Mouse (Mus musculus) liver, embryonic 13.5 days (tissue): ENCODE measurements around the gene Rdx. TPM values are rescaled to one million over a fixed set of nuclear protein-coding genes. Genes with fewer than 3 reads are reported as not detected.

Experiments
- ATAC-seq: fragments of 200-750 bp; cut with Nextera tagmentation; 2 replicates; pipeline ENCODE4 v1.8.0; 2017; ENCODE audit warnings: low read depth, mild to moderate bottlenecking, moderate number of reproducible peaks, moderate library complexity
- DNase-seq: peaks from one replicate; pipeline ENCODE4 v3.0.0; 2022
- H3K27ac ChIP-seq: fragments of 300-500 bp; sonication (generic); 2 replicates; pipeline ENCODE4 v1.5.1; 2015; ENCODE audit warnings: moderate library complexity, mild to moderate bottlenecking, inconsistent platforms
- H3K27me3 ChIP-seq: fragments of 300-500 bp; sonication (generic); 2 replicates; pipeline ENCODE4 v1.6.1; 2015; ENCODE audit warnings: mild to moderate bottlenecking, inconsistent platforms
- H3K36me3 ChIP-seq: fragments of 300-500 bp; sonication (generic); 2 replicates; pipeline ENCODE4 v1.6.1; 2015; ENCODE audit warnings: mild to moderate bottlenecking, inconsistent platforms
- H3K4me1 ChIP-seq: fragments of 300-500 bp; sonication (generic); replicated peaks from 2 replicates; pipeline ENCODE4 v1.6.1; 2015; ENCODE audit warnings: inconsistent platforms
- H3K4me2 ChIP-seq: fragments of 300-500 bp; sonication (generic); 2 replicates; pipeline ENCODE4 v1.6.1; 2015; ENCODE audit warnings: inconsistent platforms, mild to moderate bottlenecking, moderate library complexity
- H3K4me3 ChIP-seq: fragments of 300-500 bp; sonication (generic); replicated peaks from 2 replicates; pipeline ENCODE4 v1.5.1; 2015; ENCODE audit warnings: mild to moderate bottlenecking, inconsistent platforms
- H3K9ac ChIP-seq: fragments of 300-500 bp; sonication (generic); 2 replicates; pipeline ENCODE4 v1.6.1; 2015; ENCODE audit warnings: mild to moderate bottlenecking, inconsistent platforms
- H3K9me3 ChIP-seq: fragments of 300-500 bp; sonication (generic); replicated peaks from 2 replicates; pipeline ENCODE4 v1.6.1; 2016; ENCODE audit warnings: inconsistent platforms
- WGBS: fragments of 180-500 bp; shearing (Covaris S2); methylation state at CpG from one replicate; pipeline ENCODE4 v1.1.7; 2015; ENCODE audit not compliant: insufficient replicate concordance; 5-methylcytosine and 5-hydroxymethylcytosine counted together
- microRNA-seq: library from miRNA; unstranded; fragments of <30 nt; microRNA quantifications from one replicate; pipeline ENCODE4, GENCODE M21; 2016
- polyA plus RNA-seq: library from polyadenylated mRNA; unstranded; fragments of >200 nt; fragmentation: Nextera tagmentation; extraction: Ambion mirVana; gene quantifications from 2 replicates; pipeline ENCODE4 v1.2.1, GENCODE M21; 2015

The Rdx gene
- polyA plus RNA-seq, 1 experiment from 2014 or later = 74.7 TPM

DNA sequence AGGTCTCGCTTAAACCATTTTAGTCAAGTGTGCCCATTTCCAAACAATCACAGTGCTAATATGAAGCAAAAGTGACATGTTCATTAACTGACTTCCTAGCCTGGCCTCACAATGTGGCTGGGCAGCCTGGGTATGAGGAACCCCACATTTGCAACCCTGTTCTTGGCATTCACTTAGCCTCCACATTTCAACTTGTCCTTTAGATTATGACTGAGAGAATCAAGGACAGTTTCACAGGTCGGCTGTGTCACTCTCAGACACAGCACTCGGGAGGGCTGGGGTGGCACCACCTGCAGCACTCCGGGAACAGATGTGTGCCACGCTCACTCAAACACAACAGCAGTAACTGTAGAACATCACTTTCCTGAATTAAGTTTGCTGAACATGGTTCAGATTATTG is 66.1 kb downstream of the Rdx start:
- DNase-seq (no peak), ATAC-seq (no peak)
- no peak overlapping the region for H3K4me3 ChIP-seq
- 76% methylated on average over 5 of the region's 5 CpGs for WGBS
- H3K27me3 ChIP-seq = no peaks in the 10 kb centered on the region
- H3K9me3 ChIP-seq = no peaks in the 10 kb centered on the region
- no peak overlapping the region for H3K27ac ChIP-seq
- no peak overlapping the region for H3K4me2 ChIP-seq
- H3K9ac ChIP-seq = no peak overlapping the region
- H3K36me3 ChIP-seq = 0 out of 2 replicates have a peak, but pooled peaks cover 3% of the 10 kb centered on the region
- H3K4me1 ChIP-seq = peaks cover 8% of the 10 kb centered on the region

GRCm38 (mm10) chr9:52119212-52119611 is 72.2 kb downstream of the Rdx start:
- Histone ChIP-seq H3K27ac (no peak overlapping the region), H3K27me3 (no peaks in the 10 kb centered on the region), H3K4me3 (no peak overlapping the region), H3K36me3 (0 out of 2 replicates have a peak, but pooled peaks cover 3% of the 10 kb centered on the region), H3K9ac (no peak overlapping the region), H3K4me1 (no peaks in the 10 kb centered on the region; the same call in 1 of the 2 replicates), H3K9me3 (no peaks in the 10 kb centered on the region), H3K4me2 (no peak overlapping the region)
- no peak for DNase-seq
- 0 out of 2 replicates have a peak, but pooled peaks have one; percentile 50 for ATAC-seq
- WGBS = 61% methylated on average over 4 of the region's 4 CpGs

GRCm38 (mm10) chr9:52125225-52125624 is 78.3 kb downstream of the Rdx start:
- Histone ChIP-seq H3K27me3 (no peaks in the 10 kb centered on the region), H3K4me2 (no peak overlapping the region), H3K9me3 (no peaks in the 10 kb centered on the region), H3K4me3 (no peak overlapping the region), H3K4me1 (no peaks in the 10 kb centered on the region), H3K36me3 (0 out of 2 replicates have a peak, but pooled peaks cover 5% of the 10 kb centered on the region), H3K27ac (no peak overlapping the region), H3K9ac (no peak overlapping the region)
- no peak for DNase-seq
- 81% methylated on average over 6 of the region's 6 CpGs for WGBS
- no peak for ATAC-seq

- Histone ChIP-seq H3K4me1 (peaks cover 4% of the 10 kb centered on the region; the same call in 1 of the 2 replicates), H3K9ac (no peak overlapping the region), H3K4me2 (no peak overlapping the region), H3K36me3 (0 out of 2 replicates have a peak, but pooled peaks cover 5% of the 10 kb centered on the region), H3K9me3 (no peaks in the 10 kb centered on the region), H3K27ac (no peak overlapping the region), H3K4me3 (no peak overlapping the region), H3K27me3 (no peaks in the 10 kb centered on the region)
- WGBS = 82% methylated on average over 4 of the region's 4 CpGs
- no peak for DNase-seq
- no peak for ATAC-seq
Measured at GRCm38 (mm10) chr9:52130348-52130747, 83.4 kb downstream of the Rdx start.

- no peak for ATAC-seq
- Histone ChIP-seq H3K27ac (no peak overlapping the region), H3K9ac (no peak overlapping the region), H3K4me2 (no peak overlapping the region), H3K36me3 (no peaks in the 10 kb centered on the region), H3K4me3 (no peak overlapping the region), H3K27me3 (no peaks in the 10 kb centered on the region), H3K4me1 (peaks cover 4% of the 10 kb centered on the region; the same call in 1 of the 2 replicates), H3K9me3 (no peaks in the 10 kb centered on the region)
- no peak for DNase-seq
- 54% methylated on average over 2 of the region's 2 CpGs for WGBS
Measured at GRCm38 (mm10) chr9:52132771-52133170, 85.8 kb downstream of the Rdx start.

Small RNAs within 50 kb of the gene (microRNA-seq; reads per million reads assigned to microRNA genes)
- gene Gm27686 (not detected), gene Mir6244 (not detected)

Other genes with a start within 250 kb of the Rdx start
- 30.3 and 31.9 TPM in 2 replicates for gene Fdx1, start 83.6 kb upstream of the Rdx start, polyA plus RNA-seq
- 0.40 and 0.45 TPM in 2 replicates for gene Zc3h12c, start 121.4 kb downstream of the Rdx start, polyA plus RNA-seq